Mouse (Mus musculus) liver, postnatal 0 days (tissue): Measurements from ENCODE around the gene Gm20388.

Experiments
- CTCF ChIP-seq: sonication (generic); IDR thresholded peaks from 2 replicates; pipeline ENCODE4 v1.5.1; 2016; ENCODE audit warnings: antibody characterized with exemption, low read depth
- EP300 ChIP-seq: IDR thresholded peaks from 2 replicates; pipeline ENCODE4 v1.6.1; 2016; ENCODE audit warnings: antibody characterized with exemption, low read depth, mild to moderate bottlenecking

DNA sequence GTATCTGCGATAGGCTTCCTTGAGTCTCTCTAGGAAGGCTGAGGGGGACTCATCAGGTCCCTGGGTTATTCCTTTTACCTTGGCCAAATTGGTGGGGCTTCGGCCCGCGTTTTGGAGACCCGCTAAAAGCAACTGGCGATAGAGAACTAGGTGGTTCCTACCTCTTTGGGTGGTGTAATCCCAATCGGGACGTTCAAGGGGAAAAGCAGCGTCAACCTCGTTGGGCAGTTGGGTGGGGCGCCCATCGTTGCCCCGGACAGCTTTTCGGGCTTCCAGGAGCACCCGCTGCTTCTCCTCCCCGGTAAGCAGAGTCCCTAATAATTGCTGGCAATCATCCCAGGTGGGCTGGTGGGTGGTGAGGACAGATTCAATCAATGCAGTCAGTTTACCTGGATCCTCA lies 3521.7 kb downstream of the Gm20388 start:
- TF ChIP-seq CTCF (no peak), EP300 (no peak)
